Mouse (Mus musculus): Measurements from ENCODE around the gene Wdr64. TPM values are rescaled to one million over a fixed set of nuclear protein-coding genes. Genes with fewer than 3 reads are reported as not detected.
A peak's percentile ranks its signal among the peaks of the same experiment; 100 is the strongest.

Wdr64 gene
- polyA plus RNA-seq, 1 experiment from 2014 or later: not detected

- Histone ChIP-seq H3K4me2 (ENCODE audit: low read length) (no peak overlapping the region), H3K4me1 (ENCODE audit: control insufficient read depth, insufficient read depth, low read length) (no peaks in the 10 kb centered on the region), H3K27ac (ENCODE audit: low read depth, low read length) (no peak overlapping the region), H3K27me3 (replicated peaks; ENCODE audit: control insufficient read depth, insufficient read depth, low read length) (no peaks in the 10 kb centered on the region), H3K9ac (ENCODE audit: low read length) (no peak overlapping the region), H3K4me3 (ENCODE audit: low read depth, low read length) (no peak overlapping the region), H3K36me3 (ENCODE audit: control insufficient read depth, insufficient read depth, low read length) (no peaks in the 10 kb centered on the region), H3K9me3 (replicated peaks; ENCODE audit: control insufficient read depth, low read length) (no peaks in the 10 kb centered on the region)
- ATAC-seq (no peak), DNase-seq (ENCODE audit: low spot score) (no peak)
- 85% methylated on average over 6 of the region's 6 CpGs for WGBS
Measured at GRCm38 (mm10) chr1:175677459-175677858, 20.9 kb upstream of the Wdr64 start.

DNA sequence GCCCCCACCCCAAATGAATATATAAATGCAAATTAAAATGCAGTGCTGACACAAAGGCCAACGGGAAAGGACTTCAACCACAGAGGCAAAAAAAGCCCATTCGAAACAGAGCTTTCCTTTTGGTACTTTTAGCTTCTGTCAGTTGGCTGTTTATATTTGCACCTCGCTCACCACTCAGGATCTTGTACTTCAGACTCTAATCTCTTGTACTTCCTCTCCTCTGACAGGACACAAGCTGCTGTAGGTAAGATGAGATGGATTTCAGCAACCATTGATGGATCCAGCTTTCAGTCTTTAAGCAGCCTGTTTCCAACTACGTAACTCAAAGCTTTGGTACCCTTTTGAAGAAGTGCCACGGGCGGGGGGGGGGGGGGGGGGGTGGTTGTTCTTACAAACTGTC is 17.4 kb upstream of the Wdr64 start:
- no peak overlapping the region for H3K4me3 ChIP-seq (ENCODE audit: low read depth, low read length)
- no peaks in the 10 kb centered on the region for H3K4me1 ChIP-seq (ENCODE audit: control insufficient read depth, insufficient read depth, low read length)
- no peak overlapping the region for H3K4me2 ChIP-seq (ENCODE audit: low read length)
- H3K36me3 ChIP-seq (ENCODE audit: control insufficient read depth, insufficient read depth, low read length): 0 out of 2 replicates have a peak, but pooled peaks cover under 1% of the 10 kb centered on the region
- ATAC-seq: no peak
- H3K9me3 ChIP-seq (replicated peaks; ENCODE audit: control insufficient read depth, low read length): no peaks in the 10 kb centered on the region
- WGBS: 76% methylated on average over 6 of the region's 6 CpGs
- H3K27ac ChIP-seq (ENCODE audit: low read depth, low read length): no peak overlapping the region
- no peaks in the 10 kb centered on the region for H3K27me3 ChIP-seq (replicated peaks; ENCODE audit: control insufficient read depth, insufficient read depth, low read length)
- DNase-seq (ENCODE audit: low spot score): no peak
- no peak overlapping the region for H3K9ac ChIP-seq (ENCODE audit: low read length)

GRCm38 (mm10) chr1:175691686-175692245 is 6.6 kb upstream of the Wdr64 start:
- H3K9me3 ChIP-seq (replicated peaks; ENCODE audit: control insufficient read depth, low read length): no peaks in the 10 kb centered on the region
- under 1% methylated on average over 22 of the region's 22 CpGs for WGBS
- peak; percentile 16 for DNase-seq (ENCODE audit: low spot score)

GRCm38 (mm10) chr1:175692246-175692996 is 6.0 kb upstream of the Wdr64 start, which contains the start of the genes Opn3 and Chml:
Gene Opn3 (minus strand): TSS chr1:175692776.
Gene Chml (minus strand): TSS chr1:175692901.
- Histone ChIP-seq H3K4me3 (ENCODE audit: low read depth, low read length) (peak within 1 kb of the TSS; percentile 72), H3K9me3 (replicated peaks; ENCODE audit: control insufficient read depth, low read length) (no peaks in the 10 kb centered on the region), H3K4me2 (ENCODE audit: low read length) (peak within 1 kb of the TSS; percentile 85), H3K9ac (ENCODE audit: low read length) (peak within 1 kb of the TSS; percentile 78), H3K27me3 (replicated peaks; ENCODE audit: control insufficient read depth, insufficient read depth, low read length) (no peaks in the 10 kb centered on the region), H3K27ac (ENCODE audit: low read depth, low read length) (peak within 1 kb of the TSS; percentile 86), H3K4me1 (ENCODE audit: control insufficient read depth, insufficient read depth, low read length) (peaks cover 17% of the 10 kb centered on the region), H3K36me3 (ENCODE audit: control insufficient read depth, insufficient read depth, low read length) (peaks cover 8% of the 10 kb centered on the region)
- DNase-seq (ENCODE audit: low spot score) (peak; percentile 99), ATAC-seq (peak; percentile 97)
- WGBS: under 1% methylated on average over 45 of the region's 73 CpGs

More at GRCm38 (mm10) chr1:175691686-175692245, 6.6 kb upstream of the Wdr64 start:
- H3K36me3 ChIP-seq (ENCODE audit: control insufficient read depth, insufficient read depth, low read length): peaks cover 9% of the 10 kb centered on the region
- H3K4me2 ChIP-seq (ENCODE audit: low read length): peak overlapping the region; percentile 85
- peak overlapping the region; percentile 78 for H3K9ac ChIP-seq (ENCODE audit: low read length)
- peak overlapping the region; percentile 72 for H3K4me3 ChIP-seq (ENCODE audit: low read depth, low read length)
- ATAC-seq: no peak
- H3K4me1 ChIP-seq (ENCODE audit: control insufficient read depth, insufficient read depth, low read length): peaks cover 17% of the 10 kb centered on the region
- H3K27ac ChIP-seq (ENCODE audit: low read depth, low read length): peak overlapping the region; percentile 86
- no peaks in the 10 kb centered on the region for H3K27me3 ChIP-seq (replicated peaks; ENCODE audit: control insufficient read depth, insufficient read depth, low read length)

- H3K4me1 ChIP-seq (ENCODE audit: control insufficient read depth, insufficient read depth, low read length): peaks cover 17% of the 10 kb centered on the region
- 2% methylated on average over 17 of the region's 17 CpGs for WGBS
- no peaks in the 10 kb centered on the region for H3K9me3 ChIP-seq (replicated peaks; ENCODE audit: control insufficient read depth, low read length)
- peak overlapping the region; percentile 85 for H3K4me2 ChIP-seq (ENCODE audit: low read length)
- H3K4me3 ChIP-seq (ENCODE audit: low read depth, low read length): peak overlapping the region; percentile 72
- H3K9ac ChIP-seq (ENCODE audit: low read length): no peak overlapping the region
- no peaks in the 10 kb centered on the region for H3K27me3 ChIP-seq (replicated peaks; ENCODE audit: control insufficient read depth, insufficient read depth, low read length)
- peaks cover 2% of the 10 kb centered on the region; the same call in 1 of the 2 replicates for H3K36me3 ChIP-seq (ENCODE audit: control insufficient read depth, insufficient read depth, low read length)
- no peak overlapping the region for H3K27ac ChIP-seq (ENCODE audit: low read depth, low read length)
- DNase-seq (ENCODE audit: low spot score): no peak
- peak; percentile 67; the same call in 1 of the 2 replicates for ATAC-seq
Measured at GRCm38 (mm10) chr1:175692997-175693361, 5.4 kb upstream of the Wdr64 start.

DNA sequence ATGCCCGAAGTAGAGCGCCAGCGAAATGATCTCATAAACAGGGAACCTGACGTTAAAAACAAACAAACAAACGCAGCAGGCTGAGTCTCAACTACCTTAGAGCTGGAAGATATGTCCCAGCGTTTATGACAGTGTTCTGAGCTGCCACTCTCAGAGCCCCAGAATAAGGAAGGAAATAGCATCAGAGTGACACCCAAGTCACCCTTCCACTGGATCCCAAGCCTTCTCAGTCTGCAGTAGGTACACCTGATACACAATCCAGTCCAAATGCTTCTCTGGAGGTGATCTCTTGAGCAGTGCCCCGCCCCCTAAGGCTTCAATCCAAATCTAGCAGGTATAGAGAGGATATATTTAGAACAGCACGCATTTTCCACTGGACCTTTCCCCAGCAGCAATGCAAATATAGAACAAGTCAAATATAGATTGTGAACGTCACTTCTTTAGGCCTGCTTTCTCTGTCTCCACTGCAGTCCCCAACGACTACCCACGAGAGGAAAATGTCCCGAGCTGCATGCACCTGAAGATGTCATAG is 4.9 kb upstream of the Wdr64 start:
- H3K36me3 ChIP-seq (ENCODE audit: control insufficient read depth, insufficient read depth, low read length): no peaks in the 10 kb centered on the region
- WGBS: 39% methylated on average over 12 of the region's 12 CpGs
- H3K4me1 ChIP-seq (ENCODE audit: control insufficient read depth, insufficient read depth, low read length): peaks cover 17% of the 10 kb centered on the region
- no peaks in the 10 kb centered on the region for H3K9me3 ChIP-seq (replicated peaks; ENCODE audit: control insufficient read depth, low read length)
- H3K4me2 ChIP-seq (ENCODE audit: low read length): peak overlapping the region; percentile 85
- no peak overlapping the region for H3K27ac ChIP-seq (ENCODE audit: low read depth, low read length)
- ATAC-seq (0 out of 2 replicates have a peak, but pooled peaks have one; percentile 0), DNase-seq (ENCODE audit: low spot score) (no peak)
- no peaks in the 10 kb centered on the region for H3K27me3 ChIP-seq (replicated peaks; ENCODE audit: control insufficient read depth, insufficient read depth, low read length)
- H3K9ac ChIP-seq (ENCODE audit: low read length): no peak overlapping the region
- H3K4me3 ChIP-seq (ENCODE audit: low read depth, low read length): peak overlapping the region; percentile 72

GRCm38 (mm10) chr1:175699375-175699774 is 982 bp downstream of the Wdr64 start:
- no peaks in the 10 kb centered on the region for H3K9me3 ChIP-seq (replicated peaks; ENCODE audit: control insufficient read depth, low read length)
- no peak overlapping the region for H3K4me3 ChIP-seq (ENCODE audit: low read depth, low read length)
- no peaks in the 10 kb centered on the region for H3K36me3 ChIP-seq (ENCODE audit: control insufficient read depth, insufficient read depth, low read length)
- H3K9ac ChIP-seq (ENCODE audit: low read length): no peak overlapping the region
- no peaks in the 10 kb centered on the region for H3K27me3 ChIP-seq (replicated peaks; ENCODE audit: control insufficient read depth, insufficient read depth, low read length)
- H3K27ac ChIP-seq (ENCODE audit: low read depth, low read length): no peak overlapping the region
- DNase-seq (ENCODE audit: low spot score): no peak
- no peaks in the 10 kb centered on the region for H3K4me1 ChIP-seq (ENCODE audit: control insufficient read depth, insufficient read depth, low read length)
- H3K4me2 ChIP-seq (ENCODE audit: low read length): no peak overlapping the region
- no peak for ATAC-seq
- 75% methylated on average over 3 of the region's 3 CpGs for WGBS

GRCm38 (mm10) chr1:175699796-175700195 is 1.4 kb downstream of the Wdr64 start:
- ATAC-seq (no peak), DNase-seq (ENCODE audit: low spot score) (no peak)
- no peak overlapping the region for H3K9ac ChIP-seq (ENCODE audit: low read length)
- no peak overlapping the region for H3K4me2 ChIP-seq (ENCODE audit: low read length)
- no peaks in the 10 kb centered on the region for H3K4me1 ChIP-seq (ENCODE audit: control insufficient read depth, insufficient read depth, low read length)
- WGBS: 37% methylated on average over 4 of the region's 4 CpGs
- H3K27me3 ChIP-seq (replicated peaks; ENCODE audit: control insufficient read depth, insufficient read depth, low read length): no peaks in the 10 kb centered on the region
- H3K27ac ChIP-seq (ENCODE audit: low read depth, low read length): no peak overlapping the region
- H3K9me3 ChIP-seq (replicated peaks; ENCODE audit: control insufficient read depth, low read length): no peaks in the 10 kb centered on the region
- no peak overlapping the region for H3K4me3 ChIP-seq (ENCODE audit: low read depth, low read length)
- no peaks in the 10 kb centered on the region for H3K36me3 ChIP-seq (ENCODE audit: control insufficient read depth, insufficient read depth, low read length)

GRCm38 (mm10) chr1:175701145-175701544 is 2.8 kb downstream of the Wdr64 start:
- Histone ChIP-seq H3K27me3 (replicated peaks; ENCODE audit: control insufficient read depth, insufficient read depth, low read length) (no peaks in the 10 kb centered on the region), H3K4me3 (ENCODE audit: low read depth, low read length) (no peak overlapping the region), H3K36me3 (ENCODE audit: control insufficient read depth, insufficient read depth, low read length) (no peaks in the 10 kb centered on the region), H3K9ac (ENCODE audit: low read length) (no peak overlapping the region), H3K27ac (ENCODE audit: low read depth, low read length) (no peak overlapping the region), H3K4me2 (ENCODE audit: low read length) (no peak overlapping the region), H3K4me1 (ENCODE audit: control insufficient read depth, insufficient read depth, low read length) (no peaks in the 10 kb centered on the region), H3K9me3 (replicated peaks; ENCODE audit: control insufficient read depth, low read length) (no peaks in the 10 kb centered on the region)
- DNase-seq (ENCODE audit: low spot score): no peak
- WGBS: 83% methylated on average over 4 of the region's 4 CpGs
- no peak for ATAC-seq

All from forebrain, embryonic 14.5 days (tissue).